In genomic region chr7:99966011-99966721, GRCm38 (mm10) we compare ENCODE assay signal across 9 mouse cellular contexts. TPM values are rescaled to one million over a fixed set of nuclear protein-coding genes. Genes with fewer than 3 reads are reported as not detected.
A peak's percentile ranks its signal among the peaks of the same experiment; 100 is the strongest.
DNase-seq lines count a peak whose midpoint lies in the region; ATAC-seq and TF ChIP-seq lines count a peak whose summit lies in the region.
"Had no signal": no experiment of that assay in that cellular context is flagged by ENCODE, and none has a peak within 500 bp of the region (broad histone marks: within the 10 kb centered on the region; RNA-seq: fewer than 3 reads in every experiment).

No protein-coding gene starts in this region.

- no peak overlapping the region for H3K4me2 ChIP-seq in kidney, embryonic 14.5 days (replicated peaks; ENCODE audit: low read depth, low read length)
- H3K4me2 ChIP-seq in embryonic facial prominence, embryonic 13.5 days: peak overlapping the region; percentile 9
- peak overlapping the region; percentile 5; the same call in 1 of the 2 replicates for H3K4me2 ChIP-seq in hindbrain, embryonic 14.5 days (replicated peaks)
- peak overlapping the region; percentile 33; the same call in 1 of the 2 replicates for H3K4me2 ChIP-seq in neural tube, embryonic 12.5 days (replicated peaks)

- no peaks in the 10 kb centered on the region for H3K36me3 ChIP-seq in kidney, embryonic 14.5 days (ENCODE audit: control insufficient read depth, insufficient read depth, low read length)
- H3K36me3 ChIP-seq in kidney, adult 2 months (ENCODE audit: control insufficient read depth, insufficient read depth, low read length): no peaks in the 10 kb centered on the region
- no peaks in the 10 kb centered on the region for H3K36me3 ChIP-seq in embryonic facial prominence, embryonic 13.5 days
- no peaks in the 10 kb centered on the region for H3K36me3 ChIP-seq in hindbrain, embryonic 14.5 days (replicated peaks; ENCODE audit: control insufficient read depth, insufficient read depth)
- no peaks in the 10 kb centered on the region for H3K36me3 ChIP-seq in neural tube, embryonic 12.5 days

- H3K27ac ChIP-seq in kidney, embryonic 14.5 days (ENCODE audit: low read depth, low read length): peak overlapping the region; percentile 30; the same call in 1 of the 2 replicates
- H3K27ac ChIP-seq in kidney, adult 2 months (ENCODE audit: insufficient read depth, low read depth, low read length): no peak overlapping the region
- H3K27ac ChIP-seq in embryonic facial prominence, embryonic 13.5 days: peak overlapping the region; percentile 81
- H3K27ac ChIP-seq in hindbrain, embryonic 14.5 days: peak overlapping the region; percentile 80
- peak overlapping the region; percentile 63 for H3K27ac ChIP-seq in neural tube, embryonic 12.5 days

- H3K27me3 ChIP-seq in kidney, embryonic 14.5 days (ENCODE audit: control insufficient read depth, insufficient read depth, low read length): no peaks in the 10 kb centered on the region
- no peaks in the 10 kb centered on the region for H3K27me3 ChIP-seq in kidney, adult 2 months (replicated peaks; ENCODE audit: control insufficient read depth, insufficient read depth, low read length)
- H3K27me3 ChIP-seq in embryonic facial prominence, embryonic 13.5 days: no peaks in the 10 kb centered on the region
- H3K27me3 ChIP-seq in hindbrain, embryonic 14.5 days (ENCODE audit: control insufficient read depth, insufficient read depth, low read length): no peaks in the 10 kb centered on the region
- no peaks in the 10 kb centered on the region for H3K27me3 ChIP-seq in neural tube, embryonic 12.5 days (replicated peaks)

- no peak for DNase-seq in kidney, adult 2 months
- peak; percentile 46 for DNase-seq in hindbrain, embryonic 14.5 days (ENCODE audit: low spot score)
- no peak for DNase-seq in spleen, postnatal 10 days (ENCODE audit: low spot score in 2 of 2)
- no peak for DNase-seq in urinary bladder, postnatal 14 days (ENCODE audit: low spot score)

- no peak for ATAC-seq in kidney, embryonic 14.5 days (ENCODE audit: low FRiP score, low TSS enrichment)
- no peak for ATAC-seq in embryonic facial prominence, embryonic 13.5 days (ENCODE audit: insufficient number of reproducible peaks, insufficient read depth, low FRiP score, low TSS enrichment, low read depth)
- 0 out of 2 replicates have a peak, but pooled peaks have one; percentile 40 for ATAC-seq in hindbrain, embryonic 14.5 days (ENCODE audit: low FRiP score)
- no peak for ATAC-seq in neural tube, embryonic 12.5 days (ENCODE audit: low FRiP score, low read depth)
- no peak for ATAC-seq in megakaryocyte, adult 5-6 weeks (ENCODE audit: poor library complexity, severe bottlenecking)

- no peak overlapping the region for H3K4me3 ChIP-seq in kidney, embryonic 14.5 days (ENCODE audit: low read length)
- no peak overlapping the region for H3K4me3 ChIP-seq in kidney, adult 2 months (ENCODE audit: insufficient read depth, low read depth, low read length)
- no peak overlapping the region for H3K4me3 ChIP-seq in embryonic facial prominence, embryonic 13.5 days
- no peak overlapping the region for H3K4me3 ChIP-seq in hindbrain, embryonic 14.5 days (replicated peaks; ENCODE audit: low read length)
- H3K4me3 ChIP-seq in neural tube, embryonic 12.5 days: no peak overlapping the region

- 41% methylated on average over 9 of the region's 9 CpGs for WGBS in kidney, embryonic 14.5 days
- WGBS in kidney, adult 2 months: 48% methylated on average over 9 of the region's 9 CpGs
- WGBS in embryonic facial prominence, embryonic 13.5 days: 45% methylated on average over 9 of the region's 9 CpGs
- 30% methylated on average over 9 of the region's 9 CpGs for WGBS in hindbrain, embryonic 14.5 days
- 43% methylated on average over 9 of the region's 9 CpGs for WGBS in neural tube, embryonic 12.5 days

- no peak for TF ChIP-seq POLR2A in kidney, adult 2 months (IDR thresholded peaks at IDR 0.05; ENCODE audit: low read depth, low read length)

- peaks cover 34% of the 10 kb centered on the region for H3K4me1 ChIP-seq in kidney, embryonic 14.5 days (ENCODE audit: control insufficient read depth, insufficient read depth, low read length)
- peaks cover 54% of the 10 kb centered on the region for H3K4me1 ChIP-seq in kidney, adult 2 months (ENCODE audit: control insufficient read depth, insufficient read depth, low read length)
- H3K4me1 ChIP-seq in embryonic facial prominence, embryonic 13.5 days: peaks cover 54% of the 10 kb centered on the region
- peaks cover 46% of the 10 kb centered on the region for H3K4me1 ChIP-seq in hindbrain, embryonic 14.5 days (replicated peaks; ENCODE audit: control insufficient read depth, insufficient read depth, low read length)
- peaks cover 53% of the 10 kb centered on the region for H3K4me1 ChIP-seq in neural tube, embryonic 12.5 days

- H3K9me3 ChIP-seq in kidney, embryonic 14.5 days (ENCODE audit: control insufficient read depth, low read length): no peaks in the 10 kb centered on the region
- no peaks in the 10 kb centered on the region for H3K9me3 ChIP-seq in embryonic facial prominence, embryonic 13.5 days
- H3K9me3 ChIP-seq in hindbrain, embryonic 14.5 days (ENCODE audit: control insufficient read depth, low read length): no peaks in the 10 kb centered on the region
- no peaks in the 10 kb centered on the region for H3K9me3 ChIP-seq in neural tube, embryonic 12.5 days

- no peak overlapping the region; the same call in 1 of the 2 replicates for H3K9ac ChIP-seq in kidney, embryonic 14.5 days (ENCODE audit: low read depth, low read length)
- peak overlapping the region; percentile 44; the same call in 1 of the 2 replicates for H3K9ac ChIP-seq in embryonic facial prominence, embryonic 13.5 days
- peak overlapping the region; percentile 37 for H3K9ac ChIP-seq in hindbrain, embryonic 14.5 days
- H3K9ac ChIP-seq in neural tube, embryonic 12.5 days: no peak overlapping the region

- no peak for TF ChIP-seq CTCF in kidney, adult 2 months (conservative IDR thresholded peaks at IDR 0.05; ENCODE audit: insufficient read depth, insufficient read length, low read depth, low read length)

RNA-seq across cellular contexts. Expression of gene Rnf169, which starts 14.1 kb away (rescaled TPM):
- 7.3 and 8.2 TPM in 2 replicates for polyA plus RNA-seq in kidney, embryonic 14.5 days (2014; fragmentation: Nextera tagmentation; extraction: Ambion mirVana)
- 5.6 and 5.7 TPM in 2 replicates for polyA plus RNA-seq in kidney, adult 2 months (2012; rRNA removed)
- polyA plus RNA-seq in embryonic facial prominence, embryonic 13.5 days (2015; fragmentation: Nextera tagmentation; extraction: Ambion mirVana): 6.6 and 7.9 TPM in 2 replicates
- 5.3 and 5.8 TPM in 2 replicates for polyA plus RNA-seq in hindbrain, embryonic 14.5 days (2014; fragmentation: Nextera tagmentation; extraction: Ambion mirVana)
- polyA plus RNA-seq in neural tube, embryonic 12.5 days (2016; fragmentation: Nextera tagmentation; extraction: Ambion mirVana): 7.2 TPM in 2 replicates
- 13.2 and 13.7 TPM in 2 replicates for total RNA-seq in megakaryocyte, adult 5-6 weeks (2015)
- 19.5 and 22.0 TPM in 2 replicates for total RNA-seq in megakaryocyte, adult 5-6 weeks (2017)

RNA-seq across cellular contexts. Expression of gene Chrdl2, which starts 39.8 kb away (rescaled TPM):
- 0.32 and 0.84 TPM in 2 replicates for polyA plus RNA-seq in kidney, embryonic 14.5 days (2014; fragmentation: Nextera tagmentation; extraction: Ambion mirVana)
- polyA plus RNA-seq in kidney, adult 2 months (2012; rRNA removed): 0.23 and 0.36 TPM in 2 replicates
- 1.1 and 2.2 TPM in 2 replicates for polyA plus RNA-seq in embryonic facial prominence, embryonic 13.5 days (2015; fragmentation: Nextera tagmentation; extraction: Ambion mirVana)
- polyA plus RNA-seq in hindbrain, embryonic 14.5 days (2014; fragmentation: Nextera tagmentation; extraction: Ambion mirVana): 0.31 and 0.67 TPM in 2 replicates
- 0.26 and 0.30 TPM in 2 replicates for polyA plus RNA-seq in neural tube, embryonic 12.5 days (2016; fragmentation: Nextera tagmentation; extraction: Ambion mirVana)
- total RNA-seq in megakaryocyte, adult 5-6 weeks (2015): not detected in 2 replicates
- not detected in 2 replicates for total RNA-seq in megakaryocyte, adult 5-6 weeks (2017)
- total RNA-seq: adrenal gland, postnatal 4 days had no signal

Comparison
In these comparisons a context has a peak if more than half of its experiments do, and no peak if none do; other contexts are left out.
1. H3K9ac ChIP-seq: peak in embryonic facial prominence, embryonic 13.5 days (single experiment) and hindbrain, embryonic 14.5 days (single experiment); none in kidney, embryonic 14.5 days (single experiment) and neural tube, embryonic 12.5 days (single experiment).